Mouse (Mus musculus) layer of hippocampus, postnatal 25 days (tissue): ENCODE results near the gene Srd5a3. TPM values are rescaled to one million over a fixed set of nuclear protein-coding genes. Genes with fewer than 3 reads are reported as not detected.

ENCODE experiments used
- DNase-seq, 2 experiments: peaks; one replicate each; pipeline ENCODE4 v3.0.0; 2022; ENCODE audit warnings: mixed read lengths in 2 of 2, low spot score in 1 of 2; ENCODE audit errors: extremely low spot score in 1 of 2
- total RNA-seq, 2 experiments: library from RNA; stranded (reverse); gene quantifications; 2 replicates each; pipeline ENCODE4 v1.2.3; 2021

The Srd5a3 gene
- total RNA-seq, 2 experiments from 2014 or later = 17.8 to 21.1 TPM

DNA sequence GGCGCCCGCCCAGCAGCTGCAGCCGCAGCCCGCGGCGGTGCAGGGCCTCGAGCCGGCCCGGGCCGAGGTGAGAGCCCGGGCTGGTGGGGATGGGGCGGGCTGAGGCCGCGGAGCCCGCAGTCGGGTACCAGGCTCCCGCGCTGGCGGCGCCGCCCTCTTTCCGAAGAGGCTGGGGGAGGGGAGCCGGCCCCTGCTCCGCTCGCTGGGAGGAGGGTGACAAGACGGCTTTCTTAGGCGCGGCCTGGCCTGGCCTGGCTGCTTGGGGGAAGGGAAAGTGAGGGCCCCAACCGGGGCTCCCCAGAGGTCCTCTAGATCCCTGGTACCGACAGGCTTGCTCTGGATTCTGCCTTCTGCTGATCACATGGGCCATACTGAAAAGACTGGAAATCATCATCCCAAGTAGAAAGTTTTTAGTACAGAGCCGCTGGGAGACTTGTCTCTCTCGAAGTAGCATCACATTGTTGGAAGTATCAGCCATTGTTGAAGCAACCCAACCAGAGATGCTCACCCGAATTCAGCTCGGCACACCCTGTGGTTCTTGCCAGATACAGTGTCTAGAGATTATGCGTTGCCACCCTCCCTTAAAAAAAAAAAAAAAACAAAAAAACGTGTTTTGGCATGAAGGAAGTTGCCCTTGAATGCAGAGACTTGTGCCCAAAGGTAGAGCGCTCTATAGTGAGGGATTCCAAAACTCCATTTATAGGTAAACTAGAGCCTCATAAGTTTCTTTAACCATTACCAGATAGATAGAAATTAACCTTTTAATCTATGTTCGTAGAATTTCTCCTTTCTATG is 44.4 kb downstream of the Srd5a3 start:
- peak; percentile 52 for DNase-seq

GRCm38 (mm10) chr5:76187885-76188284 is 47.8 kb downstream of the Srd5a3 start:
- DNase-seq = no peak

DNA sequence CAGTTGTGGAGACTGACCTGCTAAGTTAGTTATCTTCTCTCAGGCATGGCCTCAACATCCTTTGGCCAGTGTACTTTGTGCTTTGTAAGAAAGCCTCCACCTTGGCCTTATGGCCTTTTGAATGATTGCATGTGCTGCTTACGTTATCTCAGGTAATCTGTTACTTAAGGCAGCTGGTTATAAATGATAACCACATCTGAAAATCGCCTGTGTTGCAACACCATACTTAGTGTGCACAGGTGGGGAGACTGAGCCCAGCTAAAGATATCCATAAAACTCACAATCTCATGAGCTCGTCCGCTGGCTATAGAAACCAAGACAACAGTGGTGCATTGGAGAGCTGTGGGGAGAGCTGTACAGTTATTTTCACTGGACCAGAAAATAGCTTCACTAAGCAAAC is 50.5 kb downstream of the Srd5a3 start:
- no peak for DNase-seq

DNA sequence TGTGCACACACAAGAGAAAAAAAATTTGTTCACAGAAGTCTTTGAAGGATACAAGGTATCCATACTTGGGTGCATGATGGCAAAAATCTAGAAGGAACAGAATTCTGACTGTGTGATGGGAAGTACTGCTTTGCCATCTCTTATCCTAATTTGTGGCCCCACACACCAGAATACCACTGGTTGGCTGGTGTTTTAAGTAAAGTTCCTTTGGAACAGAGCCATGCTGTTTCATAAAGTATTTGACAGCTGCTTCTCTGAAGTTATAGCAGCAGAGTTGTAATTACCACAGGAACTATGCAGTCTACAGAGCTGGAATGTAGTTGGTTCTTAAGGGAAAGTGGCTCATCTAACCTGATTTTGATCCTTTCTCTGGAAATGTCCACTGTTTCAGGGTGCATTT is 53.0 kb downstream of the Srd5a3 start:
- no peak for DNase-seq

- DNase-seq = no peak
These were observed 54.4 kb downstream of the Srd5a3 start for GRCm38 (mm10) chr5:76194377-76194945.

- no peak for DNase-seq
These were observed 59.3 kb downstream of the Srd5a3 start for GRCm38 (mm10) chr5:76199346-76199745.

DNA sequence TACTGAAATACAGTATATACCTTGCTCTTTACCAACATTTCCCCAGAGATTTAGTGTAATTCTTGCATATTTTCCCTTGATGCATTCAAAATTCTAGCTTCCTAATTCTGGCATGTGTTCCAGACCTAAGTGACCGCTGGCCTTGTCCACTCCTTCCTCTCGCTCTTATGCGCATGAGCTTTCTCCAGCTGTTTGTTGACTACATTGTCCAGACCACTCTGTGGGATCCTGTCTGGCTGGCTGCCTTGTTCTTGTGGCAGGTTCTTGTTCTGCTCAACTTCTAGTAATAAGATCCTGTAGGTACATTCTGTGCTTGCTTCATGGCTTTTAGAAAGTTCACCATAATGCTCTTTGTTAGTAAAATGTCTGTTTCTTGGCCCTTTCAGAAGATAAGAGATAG is 63.1 kb downstream of the Srd5a3 start:
- no peak for DNase-seq

Other genes with a start within 250 kb of the Srd5a3 start
- 10 to 100 TPM in 1 of 2 experiments, 1 to 10 TPM in 1; 8.0 to 11.7 TPM for gene Kdr, start 161.8 kb upstream of the Srd5a3 start, total RNA-seq
- 10 to 100 TPM; 33.8 to 34.0 TPM for gene Tmem165, start 43.6 kb downstream of the Srd5a3 start, total RNA-seq
- gene Clock, start 164.5 kb downstream of the Srd5a3 start, total RNA-seq = 10 to 100 TPM; 45.2 to 50.3 TPM
- gene Pdcl2, start 190.9 kb downstream of the Srd5a3 start, total RNA-seq = not detected
- gene Nmu, start 223.5 kb downstream of the Srd5a3 start, total RNA-seq = not detected